Mouse (Mus musculus): ENCODE data around the gene Marc1.

- TF ChIP-seq CTCF (IDR thresholded peaks at IDR 0.05; ENCODE audit: control insufficient read depth, insufficient read depth, insufficient replicate concordance, low read depth, low read length) (no peak), POLR2A (IDR thresholded peaks at IDR 0.05; ENCODE audit: control insufficient read depth, low read depth, low read length) (no peak)
Observed at GRCm38 (mm10) chr1:184807627-184808417, 3.3 kb downstream of the Marc1 start.

Data from testis, adult 2 months (tissue).